8 mouse cellular contexts compared by ENCODE assay signal in the genomic region with DNA sequence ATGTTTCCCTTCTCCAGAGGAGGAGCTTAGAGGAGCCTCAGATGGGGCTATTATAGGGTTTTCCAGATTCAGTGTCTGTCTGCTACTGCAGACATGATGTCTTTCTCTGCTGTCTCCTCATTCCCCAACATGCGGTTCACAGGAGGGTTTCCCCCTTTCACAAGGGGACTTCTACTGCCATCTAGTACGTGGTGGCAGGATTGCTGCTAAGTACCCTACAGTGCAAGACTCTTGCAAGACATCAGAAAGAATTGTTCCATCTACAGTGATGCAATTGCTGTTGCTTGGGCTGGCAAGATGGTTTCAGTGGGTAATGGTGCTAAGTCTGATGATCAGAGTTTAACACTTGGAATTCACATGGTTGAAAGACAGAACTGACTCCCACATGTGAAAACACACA. TPM values are rescaled to one million over a fixed set of nuclear protein-coding genes. Genes with fewer than 3 reads are reported as not detected.
DNase-seq lines count a peak whose midpoint lies in the region; ATAC-seq lines count a peak whose summit lies in the region.
"Had no signal": no experiment of that assay in that cellular context is flagged by ENCODE, and none has a peak within 500 bp of the region (broad histone marks: within the 10 kb centered on the region; RNA-seq: fewer than 3 reads in every experiment).

No protein-coding gene starts in this region.

- peak; percentile 80 for ATAC-seq in granulocyte monocyte progenitor cell, adult 5-6 weeks (replicated peaks; ENCODE audit: poor library complexity, severe bottlenecking)

- peak; percentile 32 for DNase-seq in layer of hippocampus, adult 11-12 months (ENCODE audit: low spot score)
- no peak for DNase-seq in layer of hippocampus, postnatal 36 days
- peak; percentile 52 for DNase-seq in NIH3T3 (ENCODE audit: low read depth)
- DNase-seq in spleen, postnatal 36 days (ENCODE audit: low spot score in 2 of 2), result peak; percentile 64 to 73
- DNase-seq in right cerebral cortex, postnatal 36 days (ENCODE audit: low spot score in 2 of 2), result no peak
- no peak for DNase-seq in urinary bladder, postnatal 25 days (ENCODE audit: low spot score)
- DNase-seq: embryo, embryonic 11 days had no signal

RNA-seq across cellular contexts. Expression of a gene that starts 32.6 kb away (rescaled TPM):
- not detected for total RNA-seq in layer of hippocampus, postnatal 36 days (2021)
- not detected in 2 replicates for total RNA-seq in granulocyte monocyte progenitor cell, adult 5-6 weeks (2014; fragmentation: Nextera tagmentation)
- not detected in 2 replicates for total RNA-seq in granulocyte monocyte progenitor cell, adult 5-6 weeks (2017)

Comparison
In these comparisons a context has a peak if more than half of its experiments do, and no peak if none do; other contexts are left out.
1. DNase-seq: peak in layer of hippocampus, adult 11-12 months (single experiment), NIH3T3 (single experiment) and spleen, postnatal 36 days (2 of 2); none in layer of hippocampus, postnatal 36 days (0 of 2), right cerebral cortex, postnatal 36 days (0 of 2) and urinary bladder, postnatal 25 days (single experiment).